Mouse (Mus musculus): Measurements from ENCODE around the gene Sh2b3. TPM values are rescaled to one million over a fixed set of nuclear protein-coding genes. Genes with fewer than 3 reads are reported as not detected.

Sh2b3 gene
- total and polyA plus RNA-seq, 2 experiments from 2014 or later, result 11.4 to 58.5 TPM

DNA sequence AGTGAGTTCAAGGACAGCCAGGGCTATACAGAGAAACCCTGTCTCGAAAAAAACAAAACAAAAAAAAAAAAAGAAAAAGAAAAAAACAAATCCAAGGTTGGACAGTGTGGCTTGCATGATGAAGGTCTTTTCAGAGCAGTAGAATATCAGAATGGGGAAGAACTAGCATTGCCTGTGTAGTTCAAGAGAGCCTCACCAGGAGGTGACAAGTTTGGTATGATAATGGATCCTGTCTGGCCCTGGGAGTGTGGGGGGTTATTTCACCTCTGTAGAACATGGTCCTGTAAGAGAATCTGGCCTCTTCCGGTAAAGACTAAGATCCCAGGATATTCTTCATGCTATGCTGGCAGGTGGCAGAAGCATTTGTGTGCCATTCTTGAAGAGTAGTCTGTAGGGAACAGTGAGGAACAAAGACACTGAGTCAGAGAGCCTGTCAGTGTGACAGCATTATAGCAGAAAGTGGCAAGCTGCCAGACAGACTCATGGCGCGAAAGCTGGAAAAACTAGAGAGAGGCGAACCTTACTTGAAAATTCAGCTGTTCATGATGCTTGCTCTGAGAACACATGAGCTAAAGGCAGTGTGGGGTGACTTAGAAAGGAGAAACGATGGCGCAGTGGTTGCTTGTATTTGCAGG lies 58.8 kb downstream of the Sh2b3 start:
- H3K27me3 ChIP-seq (ENCODE audit: control insufficient read depth, insufficient read depth, low read length), result no peaks in the 10 kb centered on the region
- 69% methylated on average over 7 of the region's 7 CpGs for WGBS
- DNase-seq (ENCODE audit: low spot score) (no peak), ATAC-seq (ENCODE audit: insufficient read depth, low read depth) (no peak)
- TF ChIP-seq CTCF (IDR thresholded peaks at IDR 0.05; ENCODE audit: low read depth), result no peak
- no peak for TF ChIP-seq EP300 (IDR thresholded peaks at IDR 0.05; ENCODE audit: low read depth)
- H3K27ac ChIP-seq (ENCODE audit: low read depth), result no peak overlapping the region
- no peaks in the 10 kb centered on the region for H3K4me1 ChIP-seq (ENCODE audit: control insufficient read depth, insufficient read depth)
- H3K4me2 ChIP-seq (ENCODE audit: low read depth, low read length), result no peak overlapping the region
- no peak overlapping the region for H3K4me3 ChIP-seq (ENCODE audit: low read depth, low read length)
- no peak overlapping the region for H3K9ac ChIP-seq (replicated peaks; ENCODE audit: low read depth, low read length)
- peaks cover 70% of the 10 kb centered on the region for H3K36me3 ChIP-seq (replicated peaks; ENCODE audit: control insufficient read depth, insufficient read depth, low read length)
- H3K9me3 ChIP-seq (replicated peaks; ENCODE audit: control insufficient read depth, low read length), result no peaks in the 10 kb centered on the region

DNA sequence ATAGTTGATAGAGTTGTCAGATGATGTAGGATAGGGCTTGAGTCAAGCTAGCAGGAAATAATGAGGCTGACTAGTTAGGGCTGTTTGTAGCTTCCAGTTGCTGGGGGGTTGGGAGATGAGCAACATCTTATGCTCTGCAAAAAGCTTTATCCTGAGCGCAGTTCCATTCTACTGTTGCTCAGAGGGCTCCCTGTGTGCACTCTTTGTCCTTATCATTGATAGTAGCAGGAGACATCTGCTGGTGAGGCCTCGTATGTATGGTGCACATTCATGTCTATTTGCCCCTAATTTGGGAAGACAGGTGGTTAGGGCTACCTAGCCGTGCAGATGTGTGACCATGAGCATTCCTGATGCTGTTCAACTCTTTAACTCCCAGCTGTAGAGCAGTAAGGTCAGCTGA lies 65.8 kb downstream of the Sh2b3 start:
- no peak overlapping the region for H3K4me3 ChIP-seq (ENCODE audit: low read depth, low read length)
- no peak overlapping the region for H3K4me2 ChIP-seq (ENCODE audit: low read depth, low read length)
- H3K9ac ChIP-seq (replicated peaks; ENCODE audit: low read depth, low read length), result no peak overlapping the region
- no peak for TF ChIP-seq EP300 (IDR thresholded peaks at IDR 0.05; ENCODE audit: low read depth)
- TF ChIP-seq CTCF (IDR thresholded peaks at IDR 0.05; ENCODE audit: low read depth), result no peak
- H3K27ac ChIP-seq (ENCODE audit: low read depth), result no peak overlapping the region
- no peaks in the 10 kb centered on the region for H3K4me1 ChIP-seq (ENCODE audit: control insufficient read depth, insufficient read depth)
- no peaks in the 10 kb centered on the region for H3K27me3 ChIP-seq (ENCODE audit: control insufficient read depth, insufficient read depth, low read length)
- DNase-seq (ENCODE audit: low spot score) (no peak), ATAC-seq (ENCODE audit: insufficient read depth, low read depth) (no peak)
- H3K36me3 ChIP-seq (replicated peaks; ENCODE audit: control insufficient read depth, insufficient read depth, low read length), result peaks cover 42% of the 10 kb centered on the region
- H3K9me3 ChIP-seq (replicated peaks; ENCODE audit: control insufficient read depth, low read length), result no peaks in the 10 kb centered on the region
- 93% methylated on average over 3 of the region's 3 CpGs for WGBS

DNA sequence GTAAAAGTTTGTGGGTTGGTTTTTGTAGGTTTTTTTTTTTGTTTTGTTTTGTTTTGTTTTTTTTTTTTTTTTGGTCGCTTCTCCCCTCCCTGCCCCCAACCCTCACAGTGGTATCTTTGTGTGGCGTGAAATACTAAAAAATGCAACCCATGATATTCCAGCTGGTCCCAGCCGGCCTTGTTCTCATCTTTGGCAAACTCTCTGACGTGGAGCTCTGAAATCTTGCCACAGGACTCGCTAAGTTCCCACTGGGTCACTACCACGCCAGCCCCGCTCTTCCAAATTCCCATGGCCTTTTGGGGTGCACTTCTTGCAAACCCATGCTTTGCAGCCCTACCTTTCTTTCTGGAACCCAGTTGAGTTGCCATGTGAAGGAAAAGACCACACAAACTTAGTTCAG lies 67.6 kb downstream of the Sh2b3 start:
- ATAC-seq (ENCODE audit: insufficient read depth, low read depth) (no peak), DNase-seq (ENCODE audit: low spot score) (no peak)
- Histone ChIP-seq H3K9me3 (replicated peaks; ENCODE audit: control insufficient read depth, low read length) (no peaks in the 10 kb centered on the region), H3K36me3 (replicated peaks; ENCODE audit: control insufficient read depth, insufficient read depth, low read length) (peaks cover 35% of the 10 kb centered on the region), H3K4me3 (ENCODE audit: low read depth, low read length) (no peak overlapping the region), H3K4me2 (ENCODE audit: low read depth, low read length) (no peak overlapping the region), H3K27me3 (ENCODE audit: control insufficient read depth, insufficient read depth, low read length) (no peaks in the 10 kb centered on the region), H3K27ac (ENCODE audit: low read depth) (no peak overlapping the region), H3K9ac (replicated peaks; ENCODE audit: low read depth, low read length) (no peak overlapping the region), H3K4me1 (ENCODE audit: control insufficient read depth, insufficient read depth) (no peaks in the 10 kb centered on the region)
- no peak for TF ChIP-seq EP300 (IDR thresholded peaks at IDR 0.05; ENCODE audit: low read depth)
- no peak for TF ChIP-seq CTCF (IDR thresholded peaks at IDR 0.05; ENCODE audit: low read depth)
- 84% methylated on average over 7 of the region's 7 CpGs for WGBS

DNA sequence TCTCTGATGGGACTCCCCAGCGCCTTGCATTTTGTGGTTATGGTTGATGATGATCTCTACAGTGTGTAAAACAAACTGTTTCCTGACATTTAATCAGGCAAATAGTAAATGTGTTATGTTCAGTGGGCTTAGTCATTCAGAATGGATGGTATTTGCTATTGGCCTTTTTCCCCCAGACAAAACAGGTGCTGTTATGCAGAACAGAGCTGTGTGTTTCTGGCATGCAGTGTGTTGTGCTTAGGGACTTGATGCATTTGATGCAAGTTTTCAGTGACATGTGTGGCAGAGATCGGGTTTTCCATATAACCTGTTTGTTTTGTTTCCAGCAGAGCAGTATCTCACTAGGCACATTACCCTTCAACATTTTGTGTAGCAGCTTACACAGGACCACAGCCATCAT lies 69.9 kb downstream of the Sh2b3 start:
- 87% methylated on average over 2 of the region's 2 CpGs for WGBS
- no peak for ATAC-seq (ENCODE audit: insufficient read depth, low read depth)
- Histone ChIP-seq H3K9ac (replicated peaks; ENCODE audit: low read depth, low read length) (no peak overlapping the region), H3K27ac (ENCODE audit: low read depth) (no peak overlapping the region), H3K4me1 (ENCODE audit: control insufficient read depth, insufficient read depth) (no peaks in the 10 kb centered on the region), H3K4me3 (ENCODE audit: low read depth, low read length) (no peak overlapping the region), H3K27me3 (ENCODE audit: control insufficient read depth, insufficient read depth, low read length) (no peaks in the 10 kb centered on the region), H3K36me3 (replicated peaks; ENCODE audit: control insufficient read depth, insufficient read depth, low read length) (peaks cover 28% of the 10 kb centered on the region), H3K4me2 (ENCODE audit: low read depth, low read length) (no peak overlapping the region), H3K9me3 (replicated peaks; ENCODE audit: control insufficient read depth, low read length) (no peaks in the 10 kb centered on the region)
- no peak for TF ChIP-seq CTCF (IDR thresholded peaks at IDR 0.05; ENCODE audit: low read depth)
- no peak for TF ChIP-seq EP300 (IDR thresholded peaks at IDR 0.05; ENCODE audit: low read depth)
- no peak for DNase-seq (ENCODE audit: low spot score)

DNA sequence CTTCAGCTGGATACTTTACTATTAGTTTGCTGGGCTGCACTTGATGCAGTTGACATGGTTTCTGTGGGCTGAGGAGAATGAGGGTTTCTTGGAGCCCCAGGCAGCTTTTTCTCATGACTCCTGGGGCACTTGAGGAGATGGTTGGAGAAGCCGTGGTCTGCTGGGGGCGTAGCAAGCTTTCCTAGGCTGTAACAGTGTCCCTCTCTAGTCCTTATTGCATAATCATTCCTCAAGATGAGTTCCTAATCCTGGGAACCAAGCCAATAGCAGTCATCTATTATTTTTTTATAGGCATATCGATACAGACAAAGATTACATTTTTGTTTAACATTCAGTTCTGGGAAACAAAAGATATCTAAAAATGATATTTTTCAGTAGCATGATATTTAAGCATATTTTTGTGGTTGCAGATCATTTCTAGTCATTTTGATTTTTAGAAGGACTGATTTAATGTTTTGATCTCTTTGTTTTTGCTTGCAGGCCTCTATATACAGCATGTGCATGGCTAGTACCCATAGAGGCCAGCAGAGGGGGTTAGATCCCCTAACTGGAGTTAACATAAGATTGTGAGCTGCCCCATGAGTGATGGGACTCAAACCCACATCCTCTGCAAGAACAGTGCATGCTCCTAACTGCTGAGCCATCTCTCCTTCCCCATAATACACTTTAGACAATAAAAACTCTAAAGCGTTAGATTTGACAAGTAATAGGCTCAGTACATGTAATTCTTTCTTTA lies 71.2 kb downstream of the Sh2b3 start:
- DNase-seq (ENCODE audit: low spot score) (no peak), ATAC-seq (ENCODE audit: insufficient read depth, low read depth) (no peak)
- no peaks in the 10 kb centered on the region for H3K9me3 ChIP-seq (replicated peaks; ENCODE audit: control insufficient read depth, low read length)
- H3K4me1 ChIP-seq (ENCODE audit: control insufficient read depth, insufficient read depth), result no peaks in the 10 kb centered on the region
- no peaks in the 10 kb centered on the region for H3K27me3 ChIP-seq (ENCODE audit: control insufficient read depth, insufficient read depth, low read length)
- TF ChIP-seq CTCF (IDR thresholded peaks at IDR 0.05; ENCODE audit: low read depth) (no peak), EP300 (IDR thresholded peaks at IDR 0.05; ENCODE audit: low read depth) (no peak)
- no peak overlapping the region for H3K4me2 ChIP-seq (ENCODE audit: low read depth, low read length)
- H3K9ac ChIP-seq (replicated peaks; ENCODE audit: low read depth, low read length), result no peak overlapping the region
- no peak overlapping the region for H3K27ac ChIP-seq (ENCODE audit: low read depth)
- 88% methylated on average over 4 of the region's 4 CpGs for WGBS
- peaks cover 25% of the 10 kb centered on the region for H3K36me3 ChIP-seq (replicated peaks; ENCODE audit: control insufficient read depth, insufficient read depth, low read length)
- no peak overlapping the region for H3K4me3 ChIP-seq (ENCODE audit: low read depth, low read length)

Small RNA genes within 50 kb of the gene (microRNA-seq; reads per million reads assigned to microRNA genes)
- 0.54 reads per million for gene Mir7031

Other genes with a start within 250 kb of the Sh2b3 start
- 101 and 114 TPM in 2 replicates for gene Aldh2, start 243.8 kb downstream of the Sh2b3 start, total RNA-seq (2014; rRNA removed; ENCODE audit: low replicate concordance)
- 126 and 127 TPM in 2 replicates for gene Aldh2, start 243.8 kb downstream of the Sh2b3 start, polyA plus RNA-seq (2015; fragmentation: Nextera tagmentation; extraction: Ambion mirVana)
- gene Acad12, start 218.7 kb downstream of the Sh2b3 start, total RNA-seq (2014; rRNA removed; ENCODE audit: low replicate concordance), result 12.3 and 17.3 TPM in 2 replicates
- 6.9 and 8.8 TPM in 2 replicates for gene Acad12, start 218.7 kb downstream of the Sh2b3 start, polyA plus RNA-seq (2015; fragmentation: Nextera tagmentation; extraction: Ambion mirVana)
- gene Acad10, start 177.1 kb downstream of the Sh2b3 start, total RNA-seq (2014; rRNA removed; ENCODE audit: low replicate concordance), result 3.7 and 6.1 TPM in 2 replicates
- 1.8 and 2.2 TPM in 2 replicates for gene Acad10, start 177.1 kb downstream of the Sh2b3 start, polyA plus RNA-seq (2015; fragmentation: Nextera tagmentation; extraction: Ambion mirVana)
- 32.9 and 38.0 TPM in 2 replicates for gene Brap, start 177.1 kb downstream of the Sh2b3 start, total RNA-seq (2014; rRNA removed; ENCODE audit: low replicate concordance)
- gene Brap, start 177.1 kb downstream of the Sh2b3 start, polyA plus RNA-seq (2015; fragmentation: Nextera tagmentation; extraction: Ambion mirVana), result 20.7 and 23.2 TPM in 2 replicates
- 41.2 and 53.7 TPM in 2 replicates for gene Atxn2, start 126.3 kb downstream of the Sh2b3 start, total RNA-seq (2014; rRNA removed; ENCODE audit: low replicate concordance)
- gene Atxn2, start 126.3 kb downstream of the Sh2b3 start, polyA plus RNA-seq (2015; fragmentation: Nextera tagmentation; extraction: Ambion mirVana), result 36.8 and 41.7 TPM in 2 replicates
- gene Pheta1, start 11.3 kb upstream of the Sh2b3 start, total RNA-seq (2014; rRNA removed; ENCODE audit: low replicate concordance), result 25.2 and 32.2 TPM in 2 replicates
- gene Pheta1, start 11.3 kb upstream of the Sh2b3 start, polyA plus RNA-seq (2015; fragmentation: Nextera tagmentation; extraction: Ambion mirVana), result 16.4 and 17.8 TPM in 2 replicates
- gene Cux2, start 212.5 kb upstream of the Sh2b3 start, total RNA-seq (2014; rRNA removed; ENCODE audit: low replicate concordance), result 3.3 and 9.5 TPM in 2 replicates
- 1.3 and 1.4 TPM in 2 replicates for gene Cux2, start 212.5 kb upstream of the Sh2b3 start, polyA plus RNA-seq (2015; fragmentation: Nextera tagmentation; extraction: Ambion mirVana)